Mouse (Mus musculus) megakaryocyte, embryonic 14.5 days (primary cell): ENCODE measurements at regions not wholly inside any gene's neighbourhood (a gene's known extent, or its start where the extent isn't known, plus 50 kb on each side); places are given as distances from the start of the nearest gene placed in this dataset.

Experiments used
- FLI1 ChIP-seq: IDR thresholded peaks from 2 replicates; pipeline ENCODE4 v1.6.1; 2012; ENCODE audit warnings: low read length, inconsistent platforms, mixed read lengths
- GATA1 ChIP-seq: IDR thresholded peaks from 3 replicates; pipeline ENCODE4 v1.6.1; 2012; ENCODE audit warnings: mixed read lengths, low read length, inconsistent platforms, borderline replicate concordance

DNA sequence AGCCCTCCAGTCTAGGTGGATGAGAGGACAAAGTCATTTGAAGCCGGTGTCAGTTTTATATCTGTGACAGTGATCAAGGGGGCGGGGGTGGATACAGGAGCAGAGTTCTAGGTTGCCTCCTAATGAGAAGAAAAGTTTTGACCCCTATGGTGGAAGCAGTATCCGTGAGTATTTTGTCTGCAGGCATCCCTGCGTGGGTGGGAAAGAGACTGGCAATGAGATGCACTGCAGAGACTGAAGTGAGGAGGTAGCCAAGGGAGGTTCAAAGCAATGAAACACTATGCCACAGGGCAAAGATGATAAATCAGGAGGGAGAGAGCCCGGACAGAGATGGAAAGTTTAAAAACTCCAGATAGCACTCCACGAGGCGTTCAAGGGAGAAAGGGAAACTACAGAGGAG lies 210.5 kb downstream of the Nedd1 start:
- TF ChIP-seq GATA1 = no peak
- no peak for TF ChIP-seq FLI1
